Comparison of ENCODE assay signal across 8 mouse cellular contexts in genomic region chr2:167631181-167631590, GRCm38 (mm10). TPM values are rescaled to one million over a fixed set of nuclear protein-coding genes. Genes with fewer than 3 reads are reported as not detected.
A peak's percentile ranks its signal among the peaks of the same experiment; 100 is the strongest.
DNase-seq lines count a peak whose midpoint lies in the region; ATAC-seq lines count a peak whose summit lies in the region.

No protein-coding gene starts in this region.

- ATAC-seq in cerebellum, adult (ENCODE audit: insufficient number of reproducible peaks, low FRiP score, low TSS enrichment) = no peak
- ATAC-seq in limb, embryonic 13.5 days (ENCODE audit: low FRiP score, low read depth) = no peak; the same call in 1 of the 2 replicates
- ATAC-seq in neural tube, embryonic 15.5 days (ENCODE audit: low FRiP score) = peak; percentile 8

- DNase-seq in cerebellum, adult 11 months = peak; percentile 54
- DNase-seq in ovary, postnatal 14 days (ENCODE audit: low spot score) = peak; percentile 25
- no peak for DNase-seq in ovary, postnatal 36 days (ENCODE audit: low spot score)
- DNase-seq in forelimb bud, embryonic 11.5 days (ENCODE audit: low read depth, low spot score) = peak; percentile 7
- DNase-seq in ovary, postnatal 10 days (ENCODE audit: low spot score) = no peak

- no peaks in the 10 kb centered on the region for H3K27me3 ChIP-seq in limb, embryonic 13.5 days
- no peaks in the 10 kb centered on the region for H3K27me3 ChIP-seq in neural tube, embryonic 15.5 days (replicated peaks)

- WGBS in limb, embryonic 13.5 days = under 1% methylated on average over 22 of the region's 31 CpGs
- under 1% methylated on average over 22 of the region's 31 CpGs for whole genome bisulfite sequencing in neural tube, embryonic 15.5 days

- H3K36me3 ChIP-seq in limb, embryonic 13.5 days = peaks cover 27% of the 10 kb centered on the region
- H3K36me3 ChIP-seq in neural tube, embryonic 15.5 days = peaks cover 5% of the 10 kb centered on the region; the same call in 1 of the 2 replicates

- peak overlapping the region; percentile 89 for H3K4me3 ChIP-seq in limb, embryonic 13.5 days
- peak overlapping the region; percentile 88 for H3K4me3 ChIP-seq in neural tube, embryonic 15.5 days (replicated peaks)

- H3K4me1 ChIP-seq in limb, embryonic 13.5 days = peaks cover 47% of the 10 kb centered on the region
- peaks cover 64% of the 10 kb centered on the region for H3K4me1 ChIP-seq in neural tube, embryonic 15.5 days

- peak overlapping the region; percentile 87 for H3K27ac ChIP-seq in limb, embryonic 13.5 days
- peak overlapping the region; percentile 94 for H3K27ac ChIP-seq in neural tube, embryonic 15.5 days (replicated peaks)

- H3K9me3 ChIP-seq in limb, embryonic 13.5 days = no peaks in the 10 kb centered on the region
- H3K9me3 ChIP-seq in neural tube, embryonic 15.5 days (replicated peaks) = no peaks in the 10 kb centered on the region

- peak overlapping the region; percentile 87 for H3K4me2 ChIP-seq in limb, embryonic 13.5 days (replicated peaks)
- H3K4me2 ChIP-seq in neural tube, embryonic 15.5 days = peak overlapping the region; percentile 84

- peak overlapping the region; percentile 94 for H3K9ac ChIP-seq in limb, embryonic 13.5 days
- peak overlapping the region; percentile 91 for H3K9ac ChIP-seq in neural tube, embryonic 15.5 days (replicated peaks)

RNA-seq across cellular contexts. Expression of gene Ube2v1, which starts 0.7 kb away (rescaled TPM):
- polyA plus RNA-seq in limb, embryonic 13.5 days (2015; fragmentation: Nextera tagmentation; extraction: Ambion mirVana) = 268 and 284 TPM in 2 replicates
- 351 and 371 TPM in 2 replicates for polyA plus RNA-seq in neural tube, embryonic 15.5 days (2015; fragmentation: Nextera tagmentation; extraction: Ambion mirVana)

RNA-seq across cellular contexts. Expression of gene Gm20431, which starts 30.1 kb away (rescaled TPM):
- polyA plus RNA-seq in limb, embryonic 13.5 days (2015; fragmentation: Nextera tagmentation; extraction: Ambion mirVana) = 6.2 and 11.2 TPM in 2 replicates
- 8.0 and 13.8 TPM in 2 replicates for polyA plus RNA-seq in neural tube, embryonic 15.5 days (2015; fragmentation: Nextera tagmentation; extraction: Ambion mirVana)

RNA-seq across cellular contexts. Expression of gene Cebpb, which starts 57.5 kb away (rescaled TPM):
- polyA plus RNA-seq in limb, embryonic 13.5 days (2015; fragmentation: Nextera tagmentation; extraction: Ambion mirVana) = 2.3 and 3.4 TPM in 2 replicates
- 2.5 and 3.4 TPM in 2 replicates for polyA plus RNA-seq in neural tube, embryonic 15.5 days (2015; fragmentation: Nextera tagmentation; extraction: Ambion mirVana)

RNA-seq across cellular contexts. Expression of gene Tmem189, which starts 58.4 kb away (rescaled TPM):
- 35.7 and 40.1 TPM in 2 replicates for polyA plus RNA-seq in limb, embryonic 13.5 days (2015; fragmentation: Nextera tagmentation; extraction: Ambion mirVana)
- 41.4 and 44.1 TPM in 2 replicates for polyA plus RNA-seq in neural tube, embryonic 15.5 days (2015; fragmentation: Nextera tagmentation; extraction: Ambion mirVana)

Comparison
In these comparisons a context has a peak if more than half of its experiments do, and no peak if none do; other contexts are left out.
1. DNase-seq: peak in cerebellum, adult 11 months (single experiment), ovary, postnatal 14 days (single experiment) and forelimb bud, embryonic 11.5 days (single experiment); none in ovary, postnatal 36 days (single experiment) and ovary, postnatal 10 days (single experiment).